Mouse (Mus musculus) spleen, postnatal 0 days (tissue): Measurements from ENCODE around the gene Gpr137c. TPM values are rescaled to one million over a fixed set of nuclear protein-coding genes. Genes with fewer than 3 reads are reported as not detected.

ENCODE experiments used
- polyA plus RNA-seq: library from polyadenylated mRNA; unstranded; fragments of >200 nt; fragmentation: Nextera tagmentation; extraction: Ambion mirVana; gene quantifications from 2 replicates; pipeline ENCODE4 v1.2.1, GENCODE M21; 2015

Gene Gpr137c
- polyA plus RNA-seq: 0.61 and 0.88 TPM in 2 replicates

DNA sequence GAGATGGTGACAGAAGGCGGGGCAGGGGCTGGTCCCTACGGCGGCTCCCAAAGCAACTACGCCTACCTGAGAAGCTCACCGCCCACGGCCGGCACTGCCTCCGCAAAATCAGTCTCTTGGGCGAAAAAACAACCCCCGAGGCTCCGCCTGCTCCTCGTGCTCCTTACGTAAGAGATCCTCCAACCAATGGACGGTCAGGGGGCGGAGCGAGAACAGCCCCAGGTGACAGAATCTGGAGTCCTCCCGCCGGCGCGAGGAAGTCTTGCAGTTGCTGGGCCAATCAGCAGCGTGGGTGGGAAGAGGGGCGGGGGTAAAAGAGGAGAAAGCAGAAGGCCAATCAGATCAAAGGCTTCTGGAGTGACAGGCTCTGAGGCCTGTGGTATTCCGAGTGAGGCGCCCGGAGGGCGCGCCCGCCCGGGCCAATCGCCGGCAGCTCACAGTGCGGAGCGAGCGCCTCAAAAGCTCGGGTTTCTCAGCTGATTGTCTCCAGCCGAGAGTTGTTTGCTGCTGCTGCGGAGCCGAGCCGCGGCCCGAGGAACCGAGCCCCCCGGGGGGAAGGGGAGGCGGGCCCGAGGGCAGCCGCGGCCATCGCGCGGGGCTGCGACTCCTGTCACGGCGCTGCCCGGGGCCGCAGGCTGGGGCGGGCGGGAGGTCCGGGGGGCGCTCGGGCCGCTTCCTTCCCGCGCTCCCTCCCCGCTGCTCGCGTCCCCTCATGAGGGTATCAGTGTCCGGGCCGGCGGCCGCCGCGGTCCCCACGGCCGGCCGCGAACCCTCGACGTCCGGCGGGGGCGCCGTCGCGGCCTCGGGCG, at the start of gene Gpr137c:
Gpr137c (plus strand) TSS at position 437 of the 809 bp plus-strand sequence.

GRCm38 (mm10) chr14:45220090-45220956, 806 bp downstream of the Gpr137c start, which contains the start of gene Txndc16:
Txndc16 (minus strand) TSS chr14:45220328.

GRCm38 (mm10) chr14:45318426-45319236, 99.1 kb downstream of the Gpr137c start, which contains the start of gene Ero1l:
Ero1l (minus strand) TSS chr14:45318771.

GRCm38 (mm10) chr14:45329589-45330181, 110.2 kb downstream of the Gpr137c start, which contains the start of gene Psmc6:
Psmc6 (plus strand) TSS chr14:45329788.

Other genes with a start within 250 kb of the Gpr137c start
- gene Ptger2, start 231.5 kb upstream of the Gpr137c start, polyA plus RNA-seq: 1.7 and 2.0 TPM in 2 replicates
- gene Txndc16, start 611 bp downstream of the Gpr137c start, polyA plus RNA-seq: 2.9 and 4.6 TPM in 2 replicates
- gene Ero1l, start 99.1 kb downstream of the Gpr137c start, polyA plus RNA-seq: 28.1 and 30.3 TPM in 2 replicates
- 93.8 and 99.0 TPM in 2 replicates for gene Psmc6, start 110.1 kb downstream of the Gpr137c start, polyA plus RNA-seq
- gene Styx, start 131.4 kb downstream of the Gpr137c start, polyA plus RNA-seq: 42.5 and 46.7 TPM in 2 replicates
- gene Gnpnat1, start 185.2 kb downstream of the Gpr137c start, polyA plus RNA-seq: 15.2 TPM in 2 replicates